Mouse (Mus musculus): ENCODE data around the gene Spin1.

DNA sequence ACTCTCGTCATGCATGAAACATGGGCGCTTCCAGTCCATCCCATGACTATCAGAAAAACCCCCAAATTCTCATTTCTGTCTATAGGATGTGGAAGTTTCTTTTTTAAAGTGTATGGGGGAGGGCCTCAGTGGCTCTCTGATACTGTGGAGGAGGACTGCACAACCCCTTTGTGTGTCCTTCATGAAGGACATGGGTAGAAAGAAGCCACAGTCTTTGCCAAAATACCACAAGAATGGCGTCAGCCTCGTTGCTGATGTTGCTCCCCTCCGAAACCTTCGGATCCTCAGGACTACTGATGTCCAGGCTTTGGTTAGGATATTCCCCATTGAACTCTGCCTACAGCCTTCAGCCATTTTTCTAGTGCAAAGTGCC lies 55.3 kb downstream of the Spin1 start:
- TF ChIP-seq CTCF (IDR thresholded peaks at IDR 0.05; ENCODE audit: low read depth, low read length) (no peak), TAL1 (conservative IDR thresholded peaks at IDR 0.05; ENCODE audit: low read depth, low read length) (no peak), POLR2AphosphoS5 (IDR thresholded peaks at IDR 0.05; ENCODE audit: insufficient replicate concordance, low read depth, low read length) (no peak), GATA1 (IDR thresholded peaks at IDR 0.05; ENCODE audit: borderline replicate concordance, low read length) (no peak)
